Mouse (Mus musculus): ENCODE data around the gene Mapk7.

GRCm38 (mm10) chr11:61470880-61471279 is 23.3 kb downstream of the Mapk7 start:
- TF ChIP-seq CTCF (conservative IDR thresholded peaks at IDR 0.05 in 1 of 2, IDR thresholded peaks at IDR 0.05 in 1 of 2; ENCODE audit: low read depth in 2 of 2, low read length in 2 of 2): no peak
- TF ChIP-seq POLR2AphosphoS2 (IDR thresholded peaks at IDR 0.05; ENCODE audit: low read depth, low read length): no peak
- TF ChIP-seq POLR2A (IDR thresholded peaks at IDR 0.05; ENCODE audit: low read depth, low read length): no peak
- no peak for TF ChIP-seq TBP (conservative IDR thresholded peaks at IDR 0.05; ENCODE audit: low read depth, low read length)
- no peak for TF ChIP-seq MAFK (IDR thresholded peaks at IDR 0.05; ENCODE audit: insufficient replicate concordance, low read length)
- no peak for TF ChIP-seq MAZ (IDR thresholded peaks at IDR 0.05; ENCODE audit: low read depth, low read length)
- TF ChIP-seq RCOR1 (conservative IDR thresholded peaks at IDR 0.05; ENCODE audit: low read depth, low read length): no peak
- no peak for TF ChIP-seq ZMIZ1 (IDR thresholded peaks at IDR 0.05; ENCODE audit: low read depth, low read length)
- no peak for TF ChIP-seq KAT2A (IDR thresholded peaks at IDR 0.05; ENCODE audit: insufficient replicate concordance, low read length)
